8 mouse cellular contexts compared by ENCODE assay signal in genomic region chr5:66421954-66422353, GRCm38 (mm10).
"Had no signal": no experiment of that assay in that cellular context is flagged by ENCODE, and none has a peak within 500 bp of the region (broad histone marks: within the 10 kb centered on the region; RNA-seq: fewer than 3 reads in every experiment).

No protein-coding gene starts in this region.

- H3K27me3 ChIP-seq: limb, embryonic 12.5 days; liver, embryonic 12.5 days; lung, embryonic 15.5 days; midbrain, embryonic 13.5 days had no signal

- H3K27ac ChIP-seq: limb, embryonic 12.5 days; liver, embryonic 12.5 days; lung, embryonic 15.5 days; midbrain, embryonic 13.5 days had no signal

- ATAC-seq: liver, embryonic 12.5 days; midbrain, embryonic 13.5 days had no signal

- H3K36me3 ChIP-seq: limb, embryonic 12.5 days; liver, embryonic 12.5 days; lung, embryonic 15.5 days; midbrain, embryonic 13.5 days had no signal

- DNase-seq: kidney, postnatal 10 days; layer of hippocampus, postnatal 36 days; right cerebral cortex, postnatal 14 days; thymus, postnatal 4 days had no signal

- H3K9me3 ChIP-seq: limb, embryonic 12.5 days; liver, embryonic 12.5 days; lung, embryonic 15.5 days; midbrain, embryonic 13.5 days had no signal

- H3K4me3 ChIP-seq: limb, embryonic 12.5 days; liver, embryonic 12.5 days; lung, embryonic 15.5 days; midbrain, embryonic 13.5 days had no signal

- H3K9ac ChIP-seq: limb, embryonic 12.5 days; liver, embryonic 12.5 days; lung, embryonic 15.5 days; midbrain, embryonic 13.5 days had no signal

- H3K4me1 ChIP-seq: liver, embryonic 12.5 days had no signal

- H3K4me2 ChIP-seq: limb, embryonic 12.5 days; liver, embryonic 12.5 days; lung, embryonic 15.5 days; midbrain, embryonic 13.5 days had no signal
